Mouse (Mus musculus) megakaryocyte progenitor cell, adult 5-6 weeks (primary cell): ENCODE results near the gene Serpinb9b. TPM values are rescaled to one million over a fixed set of nuclear protein-coding genes. Genes with fewer than 3 reads are reported as not detected.
"Not testable (repeated sequence)": the region's sequence is repeated elsewhere in the genome, so short reads cannot be mapped to it uniquely, and the experiment has no call there.

Source experiments
- ATAC-seq: replicated peaks from 2 replicates; pipeline ENCODE4 v1.8.0; 2016; ENCODE audit warnings: mild to moderate bottlenecking, moderate TSS enrichment, inconsistent platforms; ENCODE audit not compliant: poor library complexity
- total RNA-seq, 2 experiments: library from RNA; stranded (forward) in 1 of 2; stranded (reverse) in 1 of 2; fragments of 157-497, 149-512 nt in 1 of 2; fragments of 200-1000 nt in 1 of 2; gene quantifications; 2 replicates each; pipeline versions ENCODE4 v1.2.3 to v1.2.4; 2015 to 2017

Gene Serpinb9b
- total RNA-seq (2015) (not detected in 2 replicates), total RNA-seq (2017) (not detected in 2 replicates)

GRCm38 (mm10) chr13:33027244-33027643 is at the start of gene Serpinb9b:
TSS of gene Serpinb9b (plus strand) at chr13:33027416.
- peak; percentile 20; the same call in 1 of the 2 replicates for ATAC-seq

- ATAC-seq: no peak
These were observed 44.6 kb upstream of the Serpinb9b start for GRCm38 (mm10) chr13:32982556-32983042.

GRCm38 (mm10) chr13:32986256-32986655 is 41.0 kb upstream of the Serpinb9b start:
- no peak for ATAC-seq

DNA sequence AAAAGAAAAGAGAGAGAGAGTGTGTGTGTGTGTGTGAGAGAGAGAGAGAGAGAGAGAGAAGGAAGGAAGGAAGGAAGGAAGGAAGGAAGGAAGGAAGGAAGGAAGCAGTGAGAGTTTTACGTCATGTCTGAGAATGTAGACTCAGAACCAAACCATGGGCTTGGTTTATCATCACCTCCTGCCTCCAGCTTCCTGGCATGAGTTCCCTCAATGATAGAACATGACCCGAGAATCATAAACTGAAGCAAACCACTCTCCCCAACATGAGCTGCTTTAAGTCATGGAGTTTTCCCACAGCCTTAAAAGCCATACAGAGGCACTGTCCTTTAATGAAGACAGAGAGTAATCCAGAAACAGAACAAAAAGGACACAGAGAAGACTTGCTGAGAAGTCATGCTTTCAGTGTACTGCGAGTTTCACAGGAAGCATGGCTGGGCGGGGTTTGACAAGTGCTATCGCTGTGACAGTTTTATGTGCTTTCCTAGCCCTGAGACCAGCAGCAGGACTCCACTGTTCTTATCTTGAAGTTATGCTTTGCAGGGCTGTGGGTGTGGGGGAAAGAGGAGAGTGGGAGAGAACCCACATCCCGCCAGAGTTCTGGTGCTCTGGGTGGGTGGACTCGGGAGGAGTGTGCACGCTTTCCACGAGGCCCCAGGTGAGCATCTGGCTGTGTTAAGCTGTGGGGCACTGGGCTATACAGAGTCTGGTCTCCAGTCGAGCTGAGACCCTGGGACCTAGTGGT is 33.9 kb upstream of the Serpinb9b start:
- ATAC-seq: peak; percentile 98

DNA sequence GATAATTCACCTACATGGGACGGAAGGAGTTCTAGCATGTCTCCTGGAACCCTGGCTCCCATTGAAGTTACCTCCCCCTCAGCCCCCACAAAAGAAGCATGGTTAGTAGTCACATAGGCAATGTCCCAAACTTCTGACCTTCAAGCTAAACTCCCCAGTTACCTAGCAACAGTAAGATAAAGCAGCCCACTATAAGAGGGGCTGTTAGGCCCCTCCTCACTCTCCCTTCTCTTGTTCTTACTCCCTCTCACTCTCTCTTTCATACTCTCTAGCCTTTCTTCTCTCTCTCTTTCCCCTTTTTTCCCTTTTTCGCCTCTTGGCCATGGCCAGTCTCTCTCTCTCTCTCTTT is 33.3 kb upstream of the Serpinb9b start:
- no peak for ATAC-seq

DNA sequence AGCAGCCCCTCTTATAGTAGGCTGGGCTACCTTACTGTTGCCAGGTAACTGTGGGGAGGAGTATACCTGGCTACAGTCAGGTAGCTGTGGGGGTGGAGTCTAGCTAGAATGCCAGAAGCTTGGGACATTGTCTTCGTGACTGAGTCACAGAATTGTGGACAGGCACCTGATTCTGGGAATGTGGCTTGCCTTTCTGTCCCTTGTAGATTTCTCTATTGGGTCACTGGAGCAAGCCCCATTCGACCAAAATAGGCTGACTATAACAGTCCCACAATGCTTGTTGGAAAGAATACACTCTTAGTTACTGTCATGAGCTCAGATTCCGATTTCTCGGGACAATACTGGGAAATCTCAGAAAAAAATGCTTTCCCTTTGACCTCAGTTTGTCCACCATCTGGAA is 32.2 kb upstream of the Serpinb9b start:
- ATAC-seq: no peak

GRCm38 (mm10) chr13:33001341-33001740 is 25.9 kb upstream of the Serpinb9b start:
- no peak for ATAC-seq

DNA sequence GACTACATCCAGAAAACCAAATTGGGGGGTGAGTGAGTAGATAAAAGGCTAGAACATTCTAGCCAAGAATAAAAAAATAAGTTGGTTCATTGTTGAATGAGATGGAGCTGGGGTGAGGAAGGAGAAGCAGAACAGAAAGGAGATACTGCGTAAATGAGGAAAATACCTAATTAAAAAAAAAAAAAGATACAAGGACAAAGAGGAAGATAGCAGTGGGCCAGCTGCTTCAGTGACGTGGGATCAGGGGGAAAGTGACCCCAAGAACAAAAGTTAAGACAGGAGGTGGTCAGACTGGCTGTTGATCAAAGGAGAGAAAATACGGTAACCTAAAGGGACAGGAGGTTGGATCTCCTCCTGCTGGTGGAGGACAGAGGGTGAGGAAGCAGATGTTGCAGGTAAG is 24.3 kb upstream of the Serpinb9b start, which contains the start of gene Serpinb9:
Gene Serpinb9, plus strand, starts transcription at position 301 of the 400 bp plus-strand sequence.
- no peak for ATAC-seq

- ATAC-seq: peak; percentile 27
These were observed 23.4 kb upstream of the Serpinb9b start for GRCm38 (mm10) chr13:33003523-33004413.

DNA sequence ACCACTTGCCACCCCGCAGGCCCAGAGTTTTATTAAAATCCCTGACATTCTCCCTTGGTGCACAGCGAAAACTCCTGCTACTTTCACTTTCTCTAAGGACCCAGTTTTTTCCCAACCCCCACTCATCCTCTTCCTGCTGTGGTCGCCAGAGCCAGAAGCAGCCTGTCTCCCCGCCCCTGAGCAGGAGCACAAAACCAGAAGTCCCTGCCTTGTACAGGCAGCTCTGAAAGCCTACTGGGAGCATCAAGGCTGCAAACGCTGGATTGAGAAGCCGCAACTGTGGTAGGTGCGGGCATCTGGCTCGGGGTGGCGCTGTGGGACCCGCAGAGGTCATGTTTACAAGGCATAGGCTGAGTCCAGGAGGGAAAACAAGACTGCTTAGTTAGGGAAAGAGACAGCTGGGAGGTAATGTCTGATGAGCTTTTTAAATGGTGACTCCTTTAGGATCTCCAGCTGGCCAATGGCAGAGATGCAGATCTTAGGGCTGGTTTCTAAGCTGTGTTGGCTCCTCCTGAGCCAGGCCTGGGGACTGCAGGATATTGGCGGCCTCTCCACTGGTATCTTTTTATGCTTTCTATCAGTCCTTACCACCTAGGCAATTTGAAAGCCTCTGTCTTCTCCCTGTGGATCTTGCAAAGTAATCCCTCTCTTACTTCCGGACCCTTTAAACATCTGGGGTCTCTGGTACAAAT is 22.7 kb upstream of the Serpinb9b start:
- ATAC-seq: peak; percentile 91

GRCm38 (mm10) chr13:33005501-33006075 is 21.6 kb upstream of the Serpinb9b start:
- no peak for ATAC-seq

GRCm38 (mm10) chr13:33006555-33006954 is 20.7 kb upstream of the Serpinb9b start:
- ATAC-seq: no peak

- ATAC-seq: no peak
These were observed 14.8 kb upstream of the Serpinb9b start for GRCm38 (mm10) chr13:33012395-33012794.

- no peak for ATAC-seq
These were observed 13.9 kb upstream of the Serpinb9b start for GRCm38 (mm10) chr13:33013271-33013670.

DNA sequence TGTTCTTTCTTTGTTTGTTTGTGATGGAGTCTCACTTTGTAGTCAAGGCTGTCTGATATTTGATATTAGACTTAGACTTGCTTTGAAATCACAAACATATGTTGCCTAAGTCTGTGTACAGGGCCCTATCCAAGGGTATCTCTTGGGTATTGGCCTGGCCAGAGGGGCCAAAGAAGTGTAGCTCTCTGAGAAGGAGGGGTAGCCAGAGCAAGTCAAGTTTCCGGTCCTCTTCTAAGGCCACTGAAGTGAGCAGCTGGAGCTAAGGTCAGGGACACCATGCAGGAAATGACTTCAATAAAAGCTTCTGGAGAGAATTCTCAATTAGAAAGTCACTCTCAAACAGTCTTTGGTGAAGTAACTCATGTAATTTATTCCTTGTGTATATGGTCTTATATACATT is 4.8 kb upstream of the Serpinb9b start:
- ATAC-seq: no peak

GRCm38 (mm10) chr13:33026427-33027057 is 674 bp upstream of the Serpinb9b start:
- ATAC-seq: no peak

GRCm38 (mm10) chr13:33028146-33028545 is 930 bp downstream of the Serpinb9b start:
- ATAC-seq: no peak; the same call in 1 of the 2 replicates

DNA sequence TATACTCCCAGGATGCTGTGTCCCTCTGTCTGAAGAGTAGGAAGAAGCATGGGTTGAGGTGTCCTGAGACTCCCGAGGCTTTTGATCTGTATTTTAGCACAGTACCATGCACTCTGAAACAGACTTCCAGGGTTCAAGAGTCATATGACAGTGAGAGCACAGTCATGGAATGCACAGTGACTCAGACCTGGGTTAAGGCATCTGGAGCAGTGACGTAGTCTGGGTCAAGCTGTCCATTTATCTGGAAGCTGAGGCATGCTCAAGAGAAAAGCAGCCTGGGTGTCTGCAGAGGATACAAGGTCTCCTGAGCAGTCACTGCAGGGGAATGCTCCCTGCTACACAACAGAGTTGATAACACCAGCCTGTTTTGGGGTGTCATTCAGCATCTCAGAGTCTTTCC is 1.3 kb downstream of the Serpinb9b start:
- no peak for ATAC-seq

DNA sequence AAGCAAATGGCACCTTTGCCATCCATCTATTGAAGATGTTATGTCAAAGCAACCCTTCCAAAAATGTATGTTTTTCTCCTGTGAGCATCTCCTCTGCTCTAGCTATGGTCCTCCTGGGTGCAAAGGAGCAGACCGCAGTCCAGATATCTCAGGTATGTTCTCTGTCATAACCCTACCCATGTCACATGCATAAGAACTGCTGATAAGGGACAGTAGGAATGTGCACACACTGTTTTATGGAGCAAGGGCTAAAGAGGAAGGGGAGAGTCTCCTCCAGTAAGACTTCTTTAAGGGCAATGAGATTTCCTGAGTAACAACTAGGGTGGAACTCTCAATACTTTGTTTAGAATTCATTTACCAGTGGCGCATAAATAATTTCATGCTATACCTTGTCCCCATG is 2.3 kb downstream of the Serpinb9b start:
- not testable (repeated sequence) for ATAC-seq

- no peak for ATAC-seq
These were observed 3.1 kb downstream of the Serpinb9b start for GRCm38 (mm10) chr13:33030281-33030680.
